Mouse (Mus musculus): ENCODE data around the gene Kank4.
"Not testable (repeated sequence)": the region's sequence is repeated elsewhere in the genome, so short reads cannot be mapped to it uniquely, and the experiment has no call there.

Kank4 gene

DNA sequence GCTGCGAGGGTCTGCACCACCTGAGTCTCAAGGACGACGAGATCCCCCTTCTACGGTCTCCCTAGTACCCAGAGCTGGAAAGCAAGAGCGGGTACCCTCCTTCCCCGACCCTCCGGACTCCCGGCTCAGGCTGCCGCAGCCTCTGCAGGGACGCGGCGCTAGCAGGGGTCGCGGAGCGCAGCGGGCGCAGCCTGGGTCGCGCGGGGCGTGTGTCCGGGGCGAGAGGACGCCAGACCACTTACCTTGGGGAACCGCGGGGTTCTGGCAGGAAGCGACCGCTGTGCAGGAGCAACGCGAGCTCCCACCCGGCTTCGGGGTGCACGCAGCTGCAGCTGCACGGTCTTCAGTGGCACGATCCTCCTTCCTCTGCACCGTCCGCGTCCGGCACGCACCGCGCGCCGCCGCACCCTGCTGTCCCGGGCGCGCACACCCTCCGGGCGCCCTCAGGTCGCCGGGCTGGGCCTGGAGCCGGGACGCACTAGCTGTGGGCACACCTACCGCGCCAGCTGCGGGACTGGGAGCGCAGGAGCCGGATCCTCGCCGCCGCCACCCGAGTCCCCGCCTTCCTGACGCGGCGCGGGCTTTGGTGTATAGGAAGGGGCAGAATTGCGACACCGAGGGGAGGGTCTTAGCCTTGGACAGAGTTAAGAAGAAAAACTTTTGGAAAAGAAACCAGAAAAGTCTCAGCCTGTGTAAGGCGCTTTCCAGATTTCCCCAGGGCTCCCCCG lies at the start of gene Kank4:
Kank4 (minus strand) TSS at position 354 of the 728 bp plus-strand sequence.
- DNase-seq (ENCODE audit: low spot score) = peak; percentile 50

DNA sequence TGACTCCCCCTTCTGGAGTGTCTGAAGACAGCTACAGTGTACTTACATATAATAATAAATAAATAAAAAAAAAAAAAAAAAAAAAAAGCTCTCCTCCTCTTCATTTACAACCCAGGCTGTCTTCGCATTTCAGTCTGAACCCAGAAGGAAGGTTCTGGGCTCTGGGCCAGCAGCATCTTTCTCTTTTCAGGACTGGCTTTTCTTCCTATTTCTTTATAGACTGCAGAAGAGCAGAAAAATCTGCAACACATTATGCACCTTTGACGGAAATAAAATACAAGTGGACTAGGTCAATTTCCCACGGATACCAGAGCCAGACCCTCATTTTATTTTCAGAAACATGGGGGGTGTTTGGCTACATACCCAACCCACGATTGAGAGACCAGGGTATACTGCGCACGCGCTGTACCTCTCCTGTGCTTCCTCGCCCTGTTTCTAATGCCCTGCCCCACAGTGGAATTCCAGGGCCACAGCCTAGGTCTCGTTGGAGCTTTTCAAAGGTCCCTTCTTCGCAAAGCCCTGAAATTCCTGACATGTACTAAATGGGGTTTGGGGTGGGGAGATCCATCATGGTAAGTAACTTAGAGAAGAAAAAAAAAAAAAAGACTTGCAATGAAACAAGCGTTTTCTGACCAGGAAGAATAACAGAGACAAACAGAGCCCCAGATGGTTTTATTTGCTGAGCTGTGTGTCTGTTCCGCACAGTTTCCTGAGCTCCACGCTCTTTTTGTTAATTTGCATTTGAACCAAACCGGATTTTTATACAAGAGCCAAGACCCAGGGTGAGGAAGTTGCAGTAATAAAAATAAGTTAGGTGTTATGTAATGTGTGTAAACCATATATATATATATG lies 48.3 kb upstream of the Kank4 start:
- DNase-seq (ENCODE audit: low spot score) = no peak

DNA sequence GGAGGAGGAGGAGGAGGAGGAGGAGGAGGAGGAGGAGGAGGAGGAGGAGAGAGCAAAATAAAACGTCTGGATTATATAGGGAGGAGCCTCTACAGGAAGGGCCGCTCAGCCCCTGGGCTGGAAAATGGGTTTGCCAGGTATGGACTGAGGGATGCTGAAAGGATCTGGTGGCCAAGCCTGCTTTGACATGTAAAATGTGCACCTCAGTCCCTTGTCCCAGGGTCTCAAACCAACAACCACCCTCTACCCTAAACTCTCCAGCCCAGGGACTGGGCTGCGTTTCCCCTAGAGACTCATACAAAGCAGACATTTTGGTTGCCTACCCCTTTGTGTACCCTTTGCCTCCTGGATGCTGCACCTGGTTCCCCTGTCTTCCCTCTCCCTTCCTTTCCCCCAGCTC lies 47.2 kb upstream of the Kank4 start:
- DNase-seq (ENCODE audit: low spot score) = no peak

DNA sequence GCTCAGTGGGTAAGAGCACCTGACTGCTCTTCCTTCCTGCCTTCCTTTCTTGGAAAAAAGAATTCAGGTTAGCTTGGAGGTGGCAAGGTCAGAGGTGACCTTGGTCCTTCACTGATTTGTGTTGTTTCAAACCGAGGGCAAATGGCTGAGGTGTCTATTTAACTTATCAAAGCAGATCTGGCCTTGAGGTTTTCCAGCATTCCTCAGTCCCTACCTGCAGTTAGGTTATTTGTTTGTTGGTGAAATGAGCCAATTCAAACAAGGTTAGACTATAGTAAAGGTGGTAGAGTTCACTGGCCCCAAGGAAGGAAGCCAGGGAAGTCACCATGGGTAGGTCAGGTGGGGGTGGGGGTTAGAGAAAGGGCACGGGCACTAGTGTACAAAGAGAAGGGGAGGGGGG lies 46.8 kb upstream of the Kank4 start:
- DNase-seq (ENCODE audit: low spot score) = no peak

DNA sequence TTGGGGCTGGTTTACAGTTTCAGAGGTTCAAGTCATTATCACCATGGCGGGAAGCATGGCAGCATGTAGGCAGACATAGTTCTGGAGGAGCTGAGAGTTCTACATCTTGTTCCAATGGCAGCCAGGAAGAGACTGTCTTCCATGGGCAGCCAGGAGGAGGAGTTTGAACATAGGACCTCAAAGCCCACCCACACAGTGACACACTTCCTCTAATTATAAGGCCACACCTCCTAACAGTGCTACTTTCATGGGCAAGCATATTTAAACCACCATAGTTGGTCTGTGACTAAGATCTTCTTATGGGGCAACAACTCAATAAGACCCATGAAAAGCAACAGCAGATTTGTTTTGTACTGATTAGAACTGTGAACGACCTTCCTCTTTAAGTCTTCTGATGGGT lies 46.1 kb upstream of the Kank4 start:
- DNase-seq (ENCODE audit: low spot score) = no peak

DNA sequence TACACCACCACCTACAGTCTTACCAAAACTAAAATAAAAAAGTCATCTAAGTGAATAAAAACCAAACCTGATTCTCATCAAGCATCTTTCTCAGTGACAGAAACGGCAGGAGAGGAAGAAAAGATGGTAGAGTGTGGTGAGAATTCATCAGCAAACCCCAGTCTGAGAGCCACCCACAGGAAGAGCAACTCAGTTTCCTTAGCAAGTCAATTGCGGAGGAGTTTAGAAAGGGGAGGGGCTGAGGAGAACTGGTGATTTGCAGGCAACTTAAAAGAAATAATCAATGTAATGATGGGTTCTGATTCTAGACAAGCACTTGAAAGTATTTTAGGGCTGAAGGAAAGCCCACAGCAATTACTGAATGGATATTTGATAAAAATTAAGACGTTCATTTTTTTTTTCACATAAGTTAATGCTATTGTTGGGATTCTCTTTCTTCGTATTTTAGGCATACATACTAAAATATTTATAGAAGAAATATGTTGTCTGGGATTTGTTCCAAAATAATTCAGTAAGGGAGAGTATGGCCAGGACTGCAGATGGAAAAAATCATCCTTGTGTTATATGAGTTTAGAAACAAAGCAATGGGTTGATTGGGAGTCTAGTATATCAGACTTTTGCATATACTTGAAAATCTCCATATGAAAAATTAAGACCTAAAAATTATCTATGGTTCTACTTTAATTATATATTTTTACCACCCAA lies 41.0 kb upstream of the Kank4 start:
- DNase-seq (ENCODE audit: low spot score) = no peak

DNA sequence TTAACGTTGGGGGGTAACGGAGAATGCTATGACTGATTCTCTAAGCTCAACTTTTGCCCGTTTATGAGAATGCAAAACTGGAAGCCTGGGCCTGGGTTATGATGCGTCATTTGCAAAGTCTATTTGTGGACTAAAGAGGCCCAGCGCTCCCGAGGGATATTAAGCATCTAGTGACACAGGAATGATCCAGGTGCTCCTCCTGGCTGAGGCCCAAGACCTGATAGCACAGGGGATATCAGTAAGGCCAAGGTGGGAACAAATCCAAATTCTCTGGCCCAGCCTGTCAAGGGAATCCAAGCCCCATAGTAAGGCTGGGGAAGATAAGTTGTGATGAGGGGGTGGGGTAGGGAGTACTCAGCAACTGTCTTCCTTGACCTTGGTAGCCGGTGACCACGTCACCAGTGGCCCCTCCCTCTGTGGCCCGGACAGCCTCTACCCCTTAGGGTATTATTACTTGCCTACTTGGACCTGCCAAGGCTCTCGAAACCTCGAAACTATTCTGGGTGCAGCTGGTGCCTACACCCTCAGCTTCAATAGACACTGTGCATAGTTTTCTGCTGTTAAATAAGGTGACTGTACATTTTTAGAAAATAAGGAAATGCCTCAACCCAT lies 39.8 kb upstream of the Kank4 start:
- no peak for DNase-seq (ENCODE audit: low spot score)

- DNase-seq (ENCODE audit: low spot score) = no peak
Observed at GRCm38 (mm10) chr4:98853926-98854325, 36.6 kb upstream of the Kank4 start.

GRCm38 (mm10) chr4:98850485-98850884 lies 33.1 kb upstream of the Kank4 start:
- not testable (repeated sequence) for DNase-seq (ENCODE audit: low spot score)

DNA sequence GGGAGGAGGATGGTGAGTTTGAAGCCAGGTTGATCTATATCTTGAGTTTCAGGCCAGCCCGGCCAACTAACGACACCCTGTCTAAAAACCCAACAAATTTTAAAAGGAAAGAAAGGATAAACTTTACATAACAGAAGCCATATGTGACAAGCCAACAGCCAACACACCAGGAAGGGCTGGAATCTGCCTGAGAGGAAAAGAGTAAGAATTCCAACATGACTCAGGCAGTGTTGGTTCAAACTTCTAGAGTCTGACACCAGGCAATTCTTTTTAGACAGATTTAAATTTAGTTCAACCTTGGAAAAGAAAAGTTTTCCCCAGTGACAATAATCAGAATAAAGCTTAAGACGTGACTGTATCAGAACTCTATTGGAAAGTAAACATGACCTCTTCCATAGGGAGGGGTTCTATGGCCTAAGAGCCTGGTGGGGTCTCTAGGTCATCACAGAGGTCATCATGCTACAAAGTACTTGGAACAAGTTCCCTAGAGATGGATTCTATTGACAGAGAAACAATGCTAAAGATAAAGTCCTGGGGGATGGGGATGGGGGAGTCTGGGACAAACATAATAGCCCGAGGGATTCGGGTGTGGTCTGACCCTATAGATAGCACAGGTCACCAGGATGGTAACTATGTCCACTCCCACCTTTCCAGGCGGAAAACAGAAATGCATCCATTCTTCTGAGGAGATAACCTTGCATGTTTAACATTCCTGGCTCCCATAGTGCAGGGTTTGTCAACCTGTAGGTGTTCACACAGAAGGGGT lies 30.0 kb upstream of the Kank4 start:
- no peak for DNase-seq (ENCODE audit: low spot score)

DNA sequence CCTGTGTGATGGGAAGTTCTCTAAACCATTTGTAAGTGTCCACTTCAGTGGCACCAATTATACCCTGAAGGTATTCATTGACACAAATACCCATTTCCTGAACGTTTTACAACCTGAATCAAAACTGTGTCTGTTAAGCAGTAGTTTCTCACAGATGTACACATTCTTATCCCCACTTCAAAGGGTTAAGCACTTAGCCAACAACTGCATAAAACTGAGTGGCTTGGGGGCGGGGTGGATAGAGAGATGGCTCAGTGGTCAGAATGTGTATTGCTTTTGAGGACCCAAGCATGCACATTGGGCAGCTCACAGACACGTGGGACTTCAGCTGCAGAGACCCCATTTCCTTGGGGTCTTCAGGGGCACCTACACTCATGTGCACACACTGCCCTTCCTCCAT lies 29.1 kb upstream of the Kank4 start:
- DNase-seq (ENCODE audit: low spot score) = no peak

- no peak for DNase-seq (ENCODE audit: low spot score)
Observed at GRCm38 (mm10) chr4:98845687-98846125, 28.4 kb upstream of the Kank4 start.

GRCm38 (mm10) chr4:98845201-98845600 lies 27.9 kb upstream of the Kank4 start:
- DNase-seq (ENCODE audit: low spot score) = no peak

DNA sequence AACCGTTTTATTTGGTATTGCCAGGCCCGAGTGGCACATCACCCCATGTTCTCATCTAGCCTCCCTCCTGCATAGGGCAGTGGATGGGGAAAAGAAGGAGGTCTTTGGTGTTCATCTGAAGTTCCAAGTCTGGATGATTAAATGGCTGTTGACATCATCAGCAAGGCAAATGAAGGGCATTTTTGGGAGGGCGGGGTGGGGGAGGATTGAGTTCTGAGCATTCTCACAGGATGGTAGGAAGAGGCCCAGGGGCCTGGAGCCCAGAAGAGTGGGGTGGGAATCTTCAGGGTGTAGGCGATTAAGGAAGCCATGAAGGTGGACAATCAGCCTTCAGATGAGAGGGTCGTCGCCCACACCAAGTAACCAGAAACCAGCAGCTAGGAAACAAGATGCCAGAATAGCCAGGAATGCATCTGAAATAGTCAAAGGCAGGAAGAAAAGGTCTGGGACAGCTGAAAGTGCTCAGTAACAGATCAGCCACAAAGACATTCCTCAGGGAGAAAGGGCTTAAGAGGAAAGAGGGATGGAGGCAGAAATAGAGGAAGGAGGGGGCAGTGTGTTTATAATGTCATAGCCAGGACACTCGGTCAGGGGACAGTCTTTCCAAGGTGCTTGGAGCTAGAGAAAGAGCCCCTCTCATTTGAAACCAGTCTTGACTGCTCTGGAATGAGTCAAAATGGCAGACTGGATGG lies 26.7 kb upstream of the Kank4 start:
- DNase-seq (ENCODE audit: low spot score) = no peak

DNA sequence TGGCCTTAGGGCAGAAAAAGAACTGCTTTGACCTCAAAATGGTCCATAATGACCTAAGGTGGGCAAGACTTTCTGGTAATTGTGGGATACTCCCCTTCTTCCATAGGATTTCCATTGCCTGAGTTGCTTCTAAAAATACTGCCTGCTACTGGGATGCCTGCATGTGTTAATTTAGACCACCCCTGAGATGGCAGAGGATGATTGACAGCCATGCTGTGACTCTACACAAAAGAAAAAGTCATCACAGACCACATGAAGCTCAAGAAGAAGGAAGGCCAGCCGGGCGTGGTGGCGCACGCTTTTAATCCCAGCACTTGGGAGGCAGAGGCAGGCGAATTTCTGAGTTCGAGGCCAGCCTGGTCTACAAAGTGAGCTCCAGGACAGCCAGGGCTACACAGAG lies 23.9 kb upstream of the Kank4 start:
- DNase-seq (ENCODE audit: low spot score) = not testable (repeated sequence)

DNA sequence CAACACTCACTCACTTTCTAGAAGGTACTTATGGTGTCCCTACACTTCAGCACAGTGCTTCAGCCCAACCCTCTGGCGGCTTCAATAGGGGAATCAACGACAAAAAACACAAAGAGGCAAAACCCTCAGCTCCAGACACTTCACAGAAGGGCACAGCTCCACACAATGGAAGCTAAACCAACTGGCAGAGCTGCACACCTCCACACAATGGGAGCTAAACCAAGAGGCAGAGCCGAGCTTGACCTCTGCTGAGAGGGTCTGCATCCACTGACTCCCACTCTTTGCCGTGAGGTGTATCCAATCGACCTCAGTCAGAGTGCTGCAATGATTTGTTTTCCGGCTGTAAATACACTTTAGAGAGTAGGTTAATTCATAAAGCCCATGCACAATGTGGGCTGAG lies 23.2 kb upstream of the Kank4 start:
- no peak for DNase-seq (ENCODE audit: low spot score)

- no peak for DNase-seq (ENCODE audit: low spot score)
Observed at GRCm38 (mm10) chr4:98838913-98839312, 21.6 kb upstream of the Kank4 start.

DNA sequence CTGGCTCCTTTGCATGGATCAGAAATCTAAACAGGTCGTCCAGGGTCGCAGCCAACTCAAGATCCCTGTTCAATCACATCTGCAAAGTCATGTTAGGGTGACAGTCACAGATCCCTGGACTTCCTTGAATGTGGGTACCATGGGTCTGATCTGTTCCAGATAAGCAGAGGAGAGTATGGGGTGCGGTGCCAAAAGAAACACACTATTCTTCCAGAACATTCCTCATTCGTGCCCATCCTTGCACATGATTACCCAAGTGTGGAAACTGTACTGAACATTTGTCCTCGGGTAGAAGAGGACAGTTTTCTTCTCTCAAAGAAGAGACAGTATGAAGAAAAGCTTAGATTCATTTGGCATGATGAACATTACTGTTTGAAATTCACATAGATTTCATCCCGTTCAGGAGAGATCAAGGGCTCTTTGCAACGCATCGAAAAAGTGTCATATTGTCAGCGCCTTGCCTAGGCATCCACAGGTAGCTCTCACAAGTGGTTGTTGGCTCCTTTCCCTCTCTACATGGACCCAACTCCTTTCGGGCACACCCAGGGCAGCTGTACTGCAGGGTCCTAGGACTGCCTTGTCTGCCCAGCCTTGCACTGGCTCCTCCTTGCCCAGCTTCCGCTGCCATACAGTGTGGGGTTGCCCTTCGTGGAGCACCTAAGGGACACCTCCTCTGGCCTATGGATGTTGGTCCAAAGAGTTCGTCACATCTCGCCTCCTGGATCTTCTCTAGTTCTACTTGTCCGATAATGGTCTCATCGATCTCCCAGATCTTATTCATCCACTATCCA lies 20.6 kb upstream of the Kank4 start:
- no peak for DNase-seq (ENCODE audit: low spot score)

DNA sequence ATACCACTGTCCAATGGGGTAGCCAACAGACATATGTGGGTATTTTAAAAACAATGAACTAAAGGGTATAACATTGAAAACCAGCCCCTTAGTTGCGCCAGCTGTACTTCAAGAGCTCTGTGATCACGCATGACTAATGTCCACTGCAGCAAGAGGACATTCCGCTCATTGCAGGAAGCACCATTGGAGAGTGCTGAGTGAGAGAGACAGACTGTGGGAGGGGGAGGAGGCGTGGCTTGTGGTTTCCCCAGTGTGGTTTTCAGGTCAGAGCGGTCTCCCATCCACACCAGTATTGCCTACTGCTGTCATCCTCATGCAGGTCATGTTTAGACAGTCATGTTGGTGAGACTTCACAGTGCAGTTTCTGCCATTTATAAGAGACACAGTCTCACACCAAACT lies 19.2 kb upstream of the Kank4 start:
- no peak for DNase-seq (ENCODE audit: low spot score)

GRCm38 (mm10) chr4:98834782-98835181 lies 17.4 kb upstream of the Kank4 start:
- no peak for DNase-seq (ENCODE audit: low spot score)
